Mouse (Mus musculus): ENCODE measurements around the gene Cactin.

The Cactin gene

GRCm38 (mm10) chr10:81292554-81293333, 28.2 kb upstream of the Cactin start, which contains the start of gene Pip5k1c:
Gene Pip5k1c (plus strand): TSS chr10:81292963.
- peak; percentile 6; the same call in 1 of the 2 replicates for TF ChIP-seq GATA4 (IDR thresholded peaks at IDR 0.05; ENCODE audit: insufficient replicate concordance, low read length)

GRCm38 (mm10) chr10:81293334-81294030, 27.4 kb upstream of the Cactin start:
- TF ChIP-seq GATA4 (IDR thresholded peaks at IDR 0.05; ENCODE audit: insufficient replicate concordance, low read length), result no peak

- TF ChIP-seq GATA4 (IDR thresholded peaks at IDR 0.05; ENCODE audit: insufficient replicate concordance, low read length), result no peak
Observed at GRCm38 (mm10) chr10:81294442-81294841, 26.5 kb upstream of the Cactin start.

GRCm38 (mm10) chr10:81295185-81295584, 25.7 kb upstream of the Cactin start:
- no peak for TF ChIP-seq GATA4 (IDR thresholded peaks at IDR 0.05; ENCODE audit: insufficient replicate concordance, low read length)

GRCm38 (mm10) chr10:81297246-81297645, 23.7 kb upstream of the Cactin start:
- TF ChIP-seq GATA4 (IDR thresholded peaks at IDR 0.05; ENCODE audit: insufficient replicate concordance, low read length), result no peak

GRCm38 (mm10) chr10:81297845-81298244, 23.1 kb upstream of the Cactin start:
- no peak for TF ChIP-seq GATA4 (IDR thresholded peaks at IDR 0.05; ENCODE audit: insufficient replicate concordance, low read length)

- TF ChIP-seq GATA4 (IDR thresholded peaks at IDR 0.05; ENCODE audit: insufficient replicate concordance, low read length), result no peak
Observed at GRCm38 (mm10) chr10:81298369-81299100, 22.4 kb upstream of the Cactin start.

GRCm38 (mm10) chr10:81299585-81300351, 21.1 kb upstream of the Cactin start:
- TF ChIP-seq GATA4 (IDR thresholded peaks at IDR 0.05; ENCODE audit: insufficient replicate concordance, low read length), result no peak

- peak; percentile 65; the same call in 1 of the 2 replicates for TF ChIP-seq GATA4 (IDR thresholded peaks at IDR 0.05; ENCODE audit: insufficient replicate concordance, low read length)
Observed at GRCm38 (mm10) chr10:81300352-81300907, 20.5 kb upstream of the Cactin start.

GRCm38 (mm10) chr10:81301321-81301720, 19.6 kb upstream of the Cactin start:
- no peak for TF ChIP-seq GATA4 (IDR thresholded peaks at IDR 0.05; ENCODE audit: insufficient replicate concordance, low read length)

- TF ChIP-seq GATA4 (IDR thresholded peaks at IDR 0.05; ENCODE audit: insufficient replicate concordance, low read length), result 0 out of 2 replicates have a peak, but pooled peaks have one; percentile 7
Observed at GRCm38 (mm10) chr10:81302288-81302687, 18.6 kb upstream of the Cactin start.

GRCm38 (mm10) chr10:81302781-81303218, 18.1 kb upstream of the Cactin start:
- no peak for TF ChIP-seq GATA4 (IDR thresholded peaks at IDR 0.05; ENCODE audit: insufficient replicate concordance, low read length)

- no peak for TF ChIP-seq GATA4 (IDR thresholded peaks at IDR 0.05; ENCODE audit: insufficient replicate concordance, low read length)
Observed at GRCm38 (mm10) chr10:81303258-81303657, 17.6 kb upstream of the Cactin start.

GRCm38 (mm10) chr10:81303761-81304160, 17.1 kb upstream of the Cactin start:
- no peak for TF ChIP-seq GATA4 (IDR thresholded peaks at IDR 0.05; ENCODE audit: insufficient replicate concordance, low read length)

All from liver, adult (tissue).